Mouse (Mus musculus) MEL (cell line): ENCODE measurements around the gene Spaca9.

Source experiments
- BHLHE40 ChIP-seq: IDR thresholded peaks from 2 replicates; pipeline ENCODE4 v1.6.1; 2012; ENCODE audit warnings: low read depth, mild to moderate bottlenecking, inconsistent platforms, low read length, improper control_type of control experiment, borderline replicate concordance
- CHD2 ChIP-seq: IDR thresholded peaks from 2 replicates; pipeline ENCODE4 v1.6.1; 2011; ENCODE audit warnings: low read length, improper control_type of control experiment
- CTCF ChIP-seq, 3 experiments: IDR thresholded peaks in 2 of 3; conservative IDR thresholded peaks in 1 of 3; 2 replicates each; pipeline ENCODE4 v1.5.1; 2011 to 2012; ENCODE audit warnings: low read length in 3 of 3, low read depth in 2 of 3, mild to moderate bottlenecking in 2 of 3, improper control_type of control experiment in 1 of 3, inconsistent platforms in 1 of 3, mixed read lengths in 1 of 3, moderate library complexity in 1 of 3; ENCODE audit not compliant: control insufficient read depth in 1 of 3, insufficient read depth in 1 of 3, poor library complexity in 1 of 3, severe bottlenecking in 1 of 3
- E2F4 ChIP-seq: IDR thresholded peaks from 2 replicates; pipeline ENCODE4 v1.6.1; 2011; ENCODE audit warnings: low read depth, low read length, improper control_type of control experiment, borderline replicate concordance
- ETS1 ChIP-seq: IDR thresholded peaks from 2 replicates; pipeline ENCODE4 v1.6.1; 2012; ENCODE audit warnings: low read depth, mild to moderate bottlenecking, inconsistent platforms, low read length, improper control_type of control experiment, moderate library complexity
- GATA1 ChIP-seq: IDR thresholded peaks from 2 replicates; pipeline ENCODE4 v1.6.1; 2011; ENCODE audit warnings: low read depth, low read length, improper control_type of control experiment
- JUND ChIP-seq: IDR thresholded peaks from 2 replicates; pipeline ENCODE4 v1.6.1; 2011; ENCODE audit warnings: low read depth, mild to moderate bottlenecking, improper control_type of control experiment, low read length
- MAX ChIP-seq: IDR thresholded peaks from 2 replicates; pipeline ENCODE4 v1.6.1; 2011; ENCODE audit warnings: low read length, improper control_type of control experiment
- MXI1 ChIP-seq: IDR thresholded peaks from 2 replicates; pipeline ENCODE4 v1.6.1; 2011; ENCODE audit warnings: mild to moderate bottlenecking, low read depth, low read length, improper control_type of control experiment
- POLR2A ChIP-seq, 2 experiments: IDR thresholded peaks; 2 replicates each; pipeline ENCODE4 v1.6.1; 2011 to 2012; ENCODE audit warnings: low read length in 2 of 2, mild to moderate bottlenecking in 2 of 2, control low read depth in 1 of 2, improper control_type of control experiment in 1 of 2, low read depth in 1 of 2, moderate library complexity in 1 of 2; ENCODE audit not compliant: control insufficient read depth in 1 of 2, insufficient read depth in 1 of 2, poor library complexity in 1 of 2

GRCm38 (mm10) chr2:28671438-28671837, 28.1 kb downstream of the Spaca9 start:
- TF ChIP-seq CTCF (IDR thresholded peaks at IDR 0.05 in 2 of 3, conservative IDR thresholded peaks at IDR 0.05 in 1 of 3; ENCODE audit: control insufficient read depth in 1 of 3, insufficient read depth in 1 of 3, low read depth in 2 of 3, low read length in 3 of 3, poor library complexity in 1 of 3, severe bottlenecking in 1 of 3): no peak
- no peak for TF ChIP-seq ETS1
- TF ChIP-seq MAX: no peak
- no peak for TF ChIP-seq POLR2A (IDR thresholded peaks at IDR 0.05; ENCODE audit: control insufficient read depth in 1 of 2, insufficient read depth in 1 of 2, low read depth in 1 of 2, low read length in 2 of 2, poor library complexity in 1 of 2)
- TF ChIP-seq CHD2: no peak
- no peak for TF ChIP-seq JUND
- TF ChIP-seq MXI1: no peak
- TF ChIP-seq E2F4: no peak
- TF ChIP-seq GATA1: no peak
- no peak for TF ChIP-seq BHLHE40
